Mouse (Mus musculus) C2C12 (cell line): ENCODE measurements around the gene Hist1h2ai. TPM values are rescaled to one million over a fixed set of nuclear protein-coding genes. Genes with fewer than 3 reads are reported as not detected.
"Not testable (repeated sequence)": the region's sequence is repeated elsewhere in the genome, so short reads cannot be mapped to it uniquely, and the experiment has no call there.

ENCODE experiments used
- H3K27me3 ChIP-seq: one replicate; pipeline ENCODE4 v1.6.1; 2011; ENCODE audit not compliant: control insufficient read depth, insufficient read depth, insufficient read length
- H3K36me3 ChIP-seq: one replicate; pipeline ENCODE4 v1.6.1; 2011; ENCODE audit not compliant: control insufficient read depth, insufficient read depth
- H3K4me3 ChIP-seq: one replicate; pipeline ENCODE4 v1.5.1; 2011; ENCODE audit warnings: mild to moderate bottlenecking, control low read depth; ENCODE audit not compliant: poor library complexity, insufficient read depth, severe bottlenecking
- H3K79me2 ChIP-seq: one replicate; pipeline ENCODE4 v1.6.1; 2011; ENCODE audit not compliant: control insufficient read depth, insufficient read depth
- H3K79me3 ChIP-seq: one replicate; pipeline ENCODE4 v1.6.1; 2011; ENCODE audit warnings: low read depth, control low read depth
- H3ac ChIP-seq: one replicate; pipeline ENCODE3; 2011; ENCODE audit warnings: low read depth; ENCODE audit not compliant: control insufficient read depth, insufficient read length
- CEBPB ChIP-seq: IDR thresholded peaks from one replicate; pipeline ENCODE4 v1.6.1; 2011; ENCODE audit warnings: low read depth, mild to moderate bottlenecking, control low read depth, moderate library complexity
- CTCF ChIP-seq: IDR thresholded peaks from one replicate; pipeline ENCODE4 v1.5.1; 2011; ENCODE audit not compliant: control insufficient read depth, insufficient read depth, insufficient read length
- FOSL1 ChIP-seq: IDR thresholded peaks from one replicate; pipeline ENCODE4 v1.8.0; 2011; ENCODE audit warnings: mild to moderate bottlenecking, low read length; ENCODE audit not compliant: poor library complexity, insufficient read depth, severe bottlenecking
- MAX ChIP-seq: IDR thresholded peaks from one replicate; pipeline ENCODE4 v1.6.1; 2011; ENCODE audit warnings: mild to moderate bottlenecking, control low read depth
- MYOD1 ChIP-seq: IDR thresholded peaks from one replicate; pipeline ENCODE4 v1.6.1; 2011; ENCODE audit warnings: low read depth; ENCODE audit not compliant: control insufficient read depth, insufficient read length
- MYOG ChIP-seq: IDR thresholded peaks from one replicate; pipeline ENCODE4 v1.6.1; 2011; ENCODE audit not compliant: control insufficient read depth, insufficient read length; ENCODE audit errors: extremely low read depth
- USF1 ChIP-seq: IDR thresholded peaks from one replicate; pipeline ENCODE4 v1.6.1; 2011; ENCODE audit warnings: low read depth, mild to moderate bottlenecking, control low read depth, moderate library complexity
- polyA plus RNA-seq: library from polyadenylated mRNA; unstranded; fragments of >200 nt; fragmentation: generic; extraction: Trizol; gene quantifications from one replicate; pipeline ENCODE4 v1.2.1, GENCODE M21; 2012; ENCODE audit warnings: missing spikeins

The Hist1h2ai gene
- polyA plus RNA-seq, 1 experiment: 15.6 TPM

GRCm38 (mm10) chr13:21729544-21729943 lies 13.3 kb downstream of the Hist1h2ai start:
- H3ac ChIP-seq: no peak overlapping the region
- H3K36me3 ChIP-seq: no peaks in the 10 kb centered on the region
- no peaks in the 10 kb centered on the region for H3K79me3 ChIP-seq
- no peaks in the 10 kb centered on the region for H3K79me2 ChIP-seq
- TF ChIP-seq USF1 (no peak), MYOD1 (no peak)
- H3K27me3 ChIP-seq: no peaks in the 10 kb centered on the region
- no peak overlapping the region for H3K4me3 ChIP-seq

DNA sequence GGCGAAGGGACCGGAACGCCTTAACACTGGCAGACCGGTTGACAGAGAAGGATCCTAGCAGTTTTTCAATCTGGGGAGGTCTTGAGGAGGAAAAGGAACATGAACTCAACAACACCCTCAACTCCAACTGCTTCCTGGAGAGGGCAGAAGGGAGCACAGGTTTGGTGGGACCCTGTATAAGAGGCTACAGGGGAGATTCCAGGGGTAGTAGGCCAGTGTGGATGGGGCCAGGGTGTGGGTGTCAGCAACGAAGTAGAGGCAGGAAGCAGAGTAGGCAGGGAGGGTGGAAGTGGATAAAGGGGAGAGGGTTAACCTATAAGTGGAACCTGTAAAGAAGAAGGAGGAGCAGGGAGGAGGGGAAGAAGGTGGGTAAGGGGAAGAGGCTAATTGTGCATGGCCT lies 17.2 kb downstream of the Hist1h2ai start:
- TF ChIP-seq FOSL1: no peak
- Histone ChIP-seq H3K79me2 (no peaks in the 10 kb centered on the region), H3ac (peak overlapping the region; percentile 32), H3K4me3 (no peak overlapping the region), H3K79me3 (no peaks in the 10 kb centered on the region), H3K27me3 (no peaks in the 10 kb centered on the region), H3K36me3 (no peaks in the 10 kb centered on the region)

DNA sequence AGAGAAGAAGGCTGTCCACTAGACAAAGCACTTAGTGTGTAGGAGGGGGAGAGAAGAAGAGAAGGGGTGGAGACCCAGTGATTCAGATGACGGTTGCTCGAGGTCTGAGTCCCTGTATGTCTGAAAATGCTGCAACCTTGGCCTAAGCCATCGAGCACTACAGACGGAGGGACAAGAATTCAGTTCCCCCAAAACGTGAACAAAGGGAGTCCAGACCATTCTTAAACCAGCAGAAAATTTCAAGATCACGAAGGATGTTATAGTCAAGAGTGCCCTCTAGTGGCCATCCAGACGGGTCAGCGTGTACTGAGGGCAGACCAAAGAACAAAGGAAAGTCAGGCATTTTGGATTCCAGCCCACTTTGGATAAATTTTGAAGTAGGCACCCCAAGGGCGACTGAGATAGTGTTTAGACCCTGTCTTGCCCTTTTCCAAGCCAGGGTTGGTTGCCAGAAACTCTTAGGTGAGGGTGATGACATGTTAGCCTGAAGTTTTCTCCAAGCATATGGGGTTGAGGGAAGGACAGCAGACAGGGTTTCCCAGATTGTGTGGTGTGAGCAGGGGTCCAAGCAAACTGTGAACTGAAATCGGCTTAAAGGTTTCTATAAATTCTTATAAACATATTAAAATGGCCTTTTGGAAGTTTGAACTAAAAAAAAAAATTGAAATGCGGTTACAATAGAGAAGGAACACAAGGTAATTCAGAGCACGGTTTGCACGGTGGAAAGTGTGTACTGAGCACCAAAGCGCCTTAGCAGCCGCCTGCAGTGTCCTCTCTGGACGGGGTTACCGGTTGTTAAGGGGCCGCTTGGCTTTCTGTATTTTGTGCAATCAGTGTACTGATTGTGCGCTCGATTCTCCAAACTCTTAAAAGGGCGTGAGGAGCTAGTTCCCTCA lies 18.0 kb downstream of the Hist1h2ai start:
- no peaks in the 10 kb centered on the region for H3K27me3 ChIP-seq
- peak overlapping the region; percentile 11 for H3K4me3 ChIP-seq
- no peaks in the 10 kb centered on the region for H3K36me3 ChIP-seq
- TF ChIP-seq USF1: no peak
- peak; percentile 51 for TF ChIP-seq CTCF
- peak; percentile 65 for TF ChIP-seq MAX
- no peak for TF ChIP-seq MYOG
- H3K79me3 ChIP-seq: no peaks in the 10 kb centered on the region
- H3ac ChIP-seq: peak overlapping the region; percentile 28
- H3K79me2 ChIP-seq: no peaks in the 10 kb centered on the region

DNA sequence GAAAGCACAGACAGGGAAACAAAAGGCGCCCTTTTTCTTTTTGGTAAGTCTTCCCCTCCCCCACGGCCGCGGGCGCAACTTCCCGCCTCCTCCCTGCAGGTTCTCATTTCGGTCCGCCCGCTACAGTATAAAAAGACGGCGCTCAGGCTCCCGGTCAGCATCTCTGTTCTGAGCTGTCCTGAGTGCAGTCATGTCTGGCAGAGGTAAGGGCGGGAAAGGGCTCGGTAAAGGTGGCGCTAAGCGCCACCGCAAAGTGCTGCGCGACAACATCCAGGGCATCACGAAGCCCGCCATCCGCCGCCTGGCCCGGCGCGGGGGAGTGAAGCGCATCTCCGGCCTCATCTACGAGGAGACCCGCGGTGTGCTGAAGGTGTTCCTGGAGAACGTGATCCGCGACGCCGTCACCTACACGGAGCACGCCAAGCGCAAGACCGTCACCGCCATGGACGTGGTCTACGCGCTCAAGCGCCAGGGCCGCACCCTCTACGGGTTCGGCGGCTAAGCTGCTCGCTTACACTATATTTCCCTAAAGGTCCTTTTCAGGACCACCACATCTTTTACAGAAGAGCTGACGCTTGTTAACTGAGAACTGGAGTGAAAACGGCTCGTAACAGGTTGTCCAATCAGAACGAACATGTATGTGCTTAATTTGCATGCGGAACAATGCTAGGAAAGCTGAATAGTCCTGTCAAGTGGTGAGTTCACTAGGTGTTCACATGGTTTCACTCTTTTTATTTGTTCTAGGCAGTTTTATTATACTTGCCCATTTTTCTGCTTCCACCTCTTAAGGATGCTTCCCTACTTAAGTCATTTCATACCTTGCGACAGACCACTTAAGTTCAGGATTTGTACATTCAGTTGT lies 18.9 kb downstream of the Hist1h2ai start, which contains the start of gene Hist1h4j:
Gene Hist1h4j (plus strand): TSS at position 159 of the 862 bp plus-strand sequence.
- Histone ChIP-seq H3ac (peak within 1 kb of the TSS; percentile 28), H3K4me3 (peak within 1 kb of the TSS; percentile 29)
- not testable (repeated sequence) for H3K36me3 ChIP-seq, H3K79me3 ChIP-seq, H3K27me3 ChIP-seq, H3K79me2 ChIP-seq

- no peak overlapping the region for H3ac ChIP-seq
- no peaks in the 10 kb centered on the region for H3K27me3 ChIP-seq
- H3K79me2 ChIP-seq: peaks cover 28% of the 10 kb centered on the region
- TF ChIP-seq MYOD1 (no peak), MYOG (no peak), USF1 (no peak), MAX (no peak)
- peaks cover 3% of the 10 kb centered on the region for H3K36me3 ChIP-seq
- no peak overlapping the region for H3K4me3 ChIP-seq
- H3K79me3 ChIP-seq: peaks cover 9% of the 10 kb centered on the region
Observed at GRCm38 (mm10) chr13:21745006-21745405, 28.8 kb downstream of the Hist1h2ai start.

- Histone ChIP-seq H3K36me3 (peaks cover 3% of the 10 kb centered on the region), H3ac (peak overlapping the region; percentile 82), H3K4me3 (peak overlapping the region; percentile 31), H3K79me2 (peaks cover 28% of the 10 kb centered on the region), H3K27me3 (no peaks in the 10 kb centered on the region), H3K79me3 (peaks cover 9% of the 10 kb centered on the region)
- no peak for TF ChIP-seq MYOD1
- no peak for TF ChIP-seq CTCF
- TF ChIP-seq USF1: no peak
- TF ChIP-seq CEBPB: no peak
- TF ChIP-seq MAX: no peak
- TF ChIP-seq MYOG: no peak
- TF ChIP-seq FOSL1: no peak
Observed at GRCm38 (mm10) chr13:21749387-21750158, 33.4 kb downstream of the Hist1h2ai start.
